Mouse (Mus musculus) ES-Bruce4 (cell line): ENCODE results near the gene Gm15557. TPM values are rescaled to one million over a fixed set of nuclear protein-coding genes. Genes with fewer than 3 reads are reported as not detected.
A peak's percentile ranks its signal among the peaks of the same experiment; 100 is the strongest.

Experiments used
- H3K27ac ChIP-seq: 2 replicates; pipeline ENCODE4 v1.5.1; 2012; ENCODE audit warnings: low read length, inconsistent platforms; ENCODE audit not compliant: insufficient read depth
- H3K27me3 ChIP-seq: 2 replicates; pipeline ENCODE4 v1.6.1; 2012; ENCODE audit warnings: mild to moderate bottlenecking, low read length, inconsistent platforms; ENCODE audit not compliant: control insufficient read depth, poor library complexity, insufficient read depth, severe bottlenecking
- H3K36me3 ChIP-seq: 2 replicates; pipeline ENCODE4 v1.6.1; 2012; ENCODE audit warnings: inconsistent platforms, mild to moderate bottlenecking, low read length, moderate library complexity; ENCODE audit not compliant: control insufficient read depth, poor library complexity, insufficient read depth, severe bottlenecking
- H3K4me1 ChIP-seq: one replicate; pipeline ENCODE4 v1.8.1; 2011; ENCODE audit warnings: low read length; ENCODE audit not compliant: control insufficient read depth, insufficient read depth
- H3K4me3 ChIP-seq: 2 replicates; pipeline ENCODE4 v1.5.1; 2011; ENCODE audit warnings: low read depth, mild to moderate bottlenecking, low read length
- H3K9ac ChIP-seq: 2 replicates; pipeline ENCODE4 v1.6.1; 2012; ENCODE audit warnings: low read depth, mild to moderate bottlenecking, inconsistent platforms; ENCODE audit not compliant: poor library complexity, severe bottlenecking
- H3K9me3 ChIP-seq: replicated peaks from 2 replicates; pipeline ENCODE4 v1.6.1; 2012; ENCODE audit warnings: mild to moderate bottlenecking, low read length, inconsistent platforms; ENCODE audit not compliant: control insufficient read depth, poor library complexity, insufficient read depth, severe bottlenecking
- CTCF ChIP-seq: IDR thresholded peaks from one replicate; pipeline ENCODE4 v1.8.1; 2011; ENCODE audit warnings: low read depth, low read length
- EP300 ChIP-seq: IDR thresholded peaks from 2 replicates; pipeline ENCODE4 v1.6.1; 2011; ENCODE audit warnings: low read depth, low read length; ENCODE audit not compliant: insufficient read depth
- POLR2A ChIP-seq: IDR thresholded peaks from one replicate; pipeline ENCODE4 v1.8.1; 2011; ENCODE audit warnings: low read length; ENCODE audit not compliant: insufficient read depth
- polyA plus RNA-seq: library from polyadenylated mRNA; stranded (reverse); fragments of >200 nt; gene quantifications from 2 replicates; pipeline ENCODE4 v1.2.4, GENCODE M21; 2011; ENCODE audit warnings: low read depth; ENCODE audit not compliant: missing spikeins, insufficient read depth, insufficient read length

Gm15557 gene
- polyA plus RNA-seq, 1 experiment: not detected

DNA sequence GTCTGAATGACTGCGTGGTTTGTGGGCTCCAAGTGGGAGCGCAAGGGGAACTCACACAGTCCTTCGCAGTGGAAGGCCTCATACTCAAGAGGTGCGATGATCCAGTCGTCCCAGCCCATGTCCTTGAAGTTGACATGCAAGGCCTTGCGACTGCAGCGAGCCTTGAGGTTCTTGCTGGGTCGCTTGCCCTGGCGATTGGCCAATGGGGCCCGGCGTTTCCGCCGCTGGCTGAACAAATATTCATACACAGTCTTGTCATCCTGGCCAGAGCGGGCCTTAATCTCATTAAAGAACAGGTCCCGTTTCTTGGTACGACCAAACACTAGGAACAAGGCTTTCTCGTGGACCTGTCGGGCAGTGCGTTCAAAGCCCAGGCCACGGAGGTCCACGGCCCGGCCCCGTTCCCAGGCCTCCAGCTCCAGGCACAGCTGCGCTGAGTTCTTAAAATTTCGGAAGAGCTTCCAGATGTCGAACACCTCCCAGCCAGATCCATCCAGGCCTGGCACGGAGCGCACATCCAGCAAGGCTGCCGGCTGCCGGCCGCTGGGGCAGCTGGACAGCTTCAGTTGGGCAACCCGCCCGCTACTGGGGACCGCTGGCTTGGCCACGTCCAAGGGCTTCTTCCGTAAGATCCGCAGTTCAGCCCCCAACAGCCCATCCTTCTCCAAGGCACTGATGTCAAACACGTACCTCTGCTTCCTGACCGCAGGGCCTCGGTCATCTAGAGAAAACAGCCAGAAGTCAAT, 1.3 kb downstream of the Gm15557 start:
- Histone ChIP-seq H3K4me1 (peaks cover 6% of the 10 kb centered on the region), H3K4me3 (peak overlapping the region; percentile 44), H3K9me3 (no peaks in the 10 kb centered on the region), H3K36me3 (no peaks in the 10 kb centered on the region), H3K27me3 (no peaks in the 10 kb centered on the region), H3K27ac (no peak overlapping the region), H3K9ac (peak overlapping the region; percentile 36)
- no peak for TF ChIP-seq CTCF
- TF ChIP-seq EP300: no peak
- no peak for TF ChIP-seq POLR2A

- H3K4me3 ChIP-seq: no peak overlapping the region
- peaks cover 6% of the 10 kb centered on the region for H3K4me1 ChIP-seq
- TF ChIP-seq EP300 (no peak), POLR2A (no peak), CTCF (no peak)
- H3K36me3 ChIP-seq: no peaks in the 10 kb centered on the region
- no peaks in the 10 kb centered on the region for H3K27me3 ChIP-seq
- H3K9ac ChIP-seq: no peak overlapping the region
- H3K27ac ChIP-seq: no peak overlapping the region
- no peaks in the 10 kb centered on the region for H3K9me3 ChIP-seq
Observed at GRCm38 (mm10) chr2:155943463-155943862, 2.9 kb downstream of the Gm15557 start.

- Histone ChIP-seq H3K36me3 (no peaks in the 10 kb centered on the region), H3K27me3 (no peaks in the 10 kb centered on the region), H3K9me3 (no peaks in the 10 kb centered on the region), H3K9ac (no peak overlapping the region), H3K4me1 (peaks cover 5% of the 10 kb centered on the region), H3K27ac (no peak overlapping the region), H3K4me3 (peak overlapping the region; percentile 11)
- TF ChIP-seq POLR2A (no peak), EP300 (no peak), CTCF (no peak)
Observed at GRCm38 (mm10) chr2:155944685-155945084, 4.2 kb downstream of the Gm15557 start.

DNA sequence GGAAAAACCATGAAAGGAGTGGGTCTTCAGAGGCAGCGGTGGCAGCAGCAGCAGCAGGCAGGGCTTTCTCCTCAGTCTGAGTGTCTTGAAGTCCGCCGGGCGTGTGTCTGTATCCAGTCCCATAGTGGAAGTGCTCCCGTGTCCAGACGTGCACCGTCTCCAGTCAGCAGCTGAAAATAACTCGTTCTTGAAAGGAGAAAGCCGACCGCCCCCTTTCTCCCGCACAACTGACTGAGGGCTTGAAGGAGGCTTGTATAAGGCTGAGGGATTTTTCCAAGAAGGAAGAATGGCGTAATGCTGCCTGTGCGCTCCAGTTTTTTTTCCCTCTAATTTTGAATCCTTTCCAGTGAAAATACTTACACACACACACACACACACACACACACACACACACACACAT, 4.6 kb downstream of the Gm15557 start, which contains the start of gene Gdf5:
Gene Gdf5, minus strand, starts transcription at position 244 of the 400 bp plus-strand sequence.
- H3K9ac ChIP-seq: no peak within 1 kb of the TSS
- H3K27me3 ChIP-seq: no peaks in the 10 kb centered on the region
- H3K9me3 ChIP-seq: no peaks in the 10 kb centered on the region
- peak within 1 kb of the TSS; percentile 11 for H3K4me3 ChIP-seq
- peak within 1 kb of the TSS; percentile 61 for H3K27ac ChIP-seq
- TF ChIP-seq EP300 (no peak), POLR2A (no peak), CTCF (no peak)
- H3K4me1 ChIP-seq: peaks cover 2% of the 10 kb centered on the region
- no peaks in the 10 kb centered on the region for H3K36me3 ChIP-seq

- Histone ChIP-seq H3K4me1 (peaks cover 1% of the 10 kb centered on the region), H3K27me3 (no peaks in the 10 kb centered on the region), H3K9ac (no peak overlapping the region), H3K4me3 (no peak overlapping the region), H3K9me3 (no peaks in the 10 kb centered on the region), H3K27ac (no peak overlapping the region), H3K36me3 (no peaks in the 10 kb centered on the region)
- TF ChIP-seq CTCF (no peak), POLR2A (no peak)
Observed at GRCm38 (mm10) chr2:155945580-155945979, 5.1 kb downstream of the Gm15557 start.

GRCm38 (mm10) chr2:155946069-155946468, 5.5 kb downstream of the Gm15557 start:
- Histone ChIP-seq H3K4me1 (peaks cover 1% of the 10 kb centered on the region), H3K27ac (peak overlapping the region; percentile 61), H3K4me3 (no peak overlapping the region), H3K36me3 (no peaks in the 10 kb centered on the region), H3K9ac (no peak overlapping the region), H3K27me3 (no peaks in the 10 kb centered on the region), H3K9me3 (no peaks in the 10 kb centered on the region)
- TF ChIP-seq POLR2A: no peak
- TF ChIP-seq CTCF: peak; percentile 76
- no peak for TF ChIP-seq EP300
